Mouse (Mus musculus) liver, embryonic 14 days (tissue): ENCODE data around the gene Hecw2. TPM values are rescaled to one million over a fixed set of nuclear protein-coding genes. Genes with fewer than 3 reads are reported as not detected.

Experiments
- polyA plus RNA-seq: library from polyadenylated mRNA; depleted of rRNA; stranded (reverse); fragments of >200 nt; gene quantifications from 2 replicates; pipeline ENCODE4 v1.2.3, GENCODE M21; 2012; rRNA removed

Hecw2 gene
- 0.21 and 0.23 TPM in 2 replicates for polyA plus RNA-seq

GRCm38 (mm10) chr1:54194954-54195305 lies at the start of gene Hecw2:
Hecw2 (minus strand) TSS chr1:54195168.

GRCm38 (mm10) chr1:53784721-53785418 lies 410.1 kb downstream of the Hecw2 start, which contains the start of gene Stk17b:
Stk17b (minus strand) TSS chr1:53785224.

Other genes with a start within 250 kb of the Hecw2 start
- 0.24 and 0.28 TPM in 2 replicates for gene Ccdc150, start 55.5 kb upstream of the Hecw2 start, polyA plus RNA-seq
- 4.5 and 4.7 TPM in 2 replicates for gene Gtf3c3, start 243.8 kb upstream of the Hecw2 start, polyA plus RNA-seq